Mouse (Mus musculus): ENCODE data around the gene Tmc4.

DNA sequence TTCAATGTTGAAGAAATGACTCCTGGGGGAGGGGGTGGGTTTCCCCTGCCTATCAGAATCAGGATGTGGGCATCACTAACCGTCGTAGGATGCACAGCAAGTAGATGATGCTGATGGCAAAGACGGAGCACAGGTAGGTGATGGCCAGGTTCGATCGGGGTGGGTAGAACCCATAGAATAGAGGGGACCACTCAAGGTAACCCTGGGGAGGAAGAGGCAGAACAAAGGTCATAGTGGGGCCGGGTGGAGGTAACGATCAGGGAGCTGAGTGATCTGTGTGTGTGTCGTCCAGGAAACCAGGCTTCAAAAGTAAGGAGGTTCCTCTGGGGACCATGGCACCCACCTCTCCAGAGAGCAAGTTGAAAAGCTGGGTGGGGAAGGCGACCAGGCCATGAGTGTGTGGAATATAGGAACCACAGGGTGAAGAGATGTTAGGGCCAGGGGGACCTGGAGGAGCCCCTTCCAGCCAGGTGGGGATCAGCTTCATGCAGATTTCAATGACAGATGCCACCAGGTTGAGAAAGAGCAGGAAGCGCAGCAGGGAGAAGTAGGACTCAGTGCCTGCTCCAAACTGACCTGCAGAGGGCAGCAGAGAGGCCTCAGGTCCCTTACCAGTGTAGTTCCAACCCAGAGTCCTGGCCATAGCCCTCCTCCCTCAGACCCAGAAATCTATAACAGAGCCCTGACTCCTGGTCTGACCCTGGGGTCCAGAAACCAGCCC lies 2.7 kb downstream of the Tmc4 start:
- TF ChIP-seq CTCF (IDR thresholded peaks at IDR 0.05; ENCODE audit: low read depth, low read length) (peak; percentile 97), POLR2A (IDR thresholded peaks at IDR 0.05; ENCODE audit: insufficient read depth, low read length) (no peak)
